Mouse (Mus musculus) lung, embryonic 15.5 days (tissue): ENCODE measurements around the gene Mgme1. TPM values are rescaled to one million over a fixed set of nuclear protein-coding genes. Genes with fewer than 3 reads are reported as not detected.

Experiments
- ATAC-seq: fragments of 200-750 bp; cut with Nextera tagmentation; 2 replicates; pipeline ENCODE4 v1.8.0; 2017; ENCODE audit warnings: moderate number of reproducible peaks, borderline replicate concordance; ENCODE audit not compliant: low FRiP score, low TSS enrichment; ENCODE audit errors: extremely low read depth
- H3K27ac ChIP-seq: fragments of 300-500 bp; sonication (generic); 2 replicates; pipeline ENCODE4 v1.5.1; 2015; ENCODE audit warnings: moderate library complexity, mild to moderate bottlenecking, inconsistent platforms
- H3K27me3 ChIP-seq: fragments of 300-500 bp; sonication (generic); 2 replicates; pipeline ENCODE4 v1.6.1; 2015; ENCODE audit warnings: inconsistent platforms
- H3K36me3 ChIP-seq: fragments of 300-500 bp; sonication (generic); 2 replicates; pipeline ENCODE4 v1.6.1; 2015; ENCODE audit warnings: inconsistent platforms
- H3K4me1 ChIP-seq: fragments of 300-500 bp; sonication (generic); 2 replicates; pipeline ENCODE4 v1.6.1; 2015; ENCODE audit warnings: inconsistent platforms
- H3K4me2 ChIP-seq: fragments of 300-500 bp; sonication (generic); 2 replicates; pipeline ENCODE4 v1.6.1; 2015; ENCODE audit warnings: inconsistent platforms, mild to moderate bottlenecking, moderate library complexity
- H3K4me3 ChIP-seq: fragments of 300-500 bp; sonication (generic); 2 replicates; pipeline ENCODE4 v1.5.1; 2015; ENCODE audit warnings: mild to moderate bottlenecking, inconsistent platforms
- H3K9ac ChIP-seq: fragments of 300-500 bp; sonication (generic); 2 replicates; pipeline ENCODE4 v1.6.1; 2015; ENCODE audit warnings: inconsistent platforms
- H3K9me3 ChIP-seq: fragments of 300-500 bp; sonication (generic); 2 replicates; pipeline ENCODE4 v1.6.1; 2016; ENCODE audit warnings: inconsistent platforms
- WGBS: fragments of 180-500 bp; shearing (Covaris S2); methylation state at CpG from one replicate; pipeline ENCODE4 v1.1.7; 2015; 5-methylcytosine and 5-hydroxymethylcytosine counted together
- polyA plus RNA-seq: library from polyadenylated mRNA; unstranded; fragments of >200 nt; fragmentation: Nextera tagmentation; extraction: Ambion mirVana; gene quantifications from 2 replicates; pipeline ENCODE4 v1.2.1, GENCODE M21; 2015

Gene Mgme1
- polyA plus RNA-seq: 24.2 and 25.9 TPM in 2 replicates

DNA sequence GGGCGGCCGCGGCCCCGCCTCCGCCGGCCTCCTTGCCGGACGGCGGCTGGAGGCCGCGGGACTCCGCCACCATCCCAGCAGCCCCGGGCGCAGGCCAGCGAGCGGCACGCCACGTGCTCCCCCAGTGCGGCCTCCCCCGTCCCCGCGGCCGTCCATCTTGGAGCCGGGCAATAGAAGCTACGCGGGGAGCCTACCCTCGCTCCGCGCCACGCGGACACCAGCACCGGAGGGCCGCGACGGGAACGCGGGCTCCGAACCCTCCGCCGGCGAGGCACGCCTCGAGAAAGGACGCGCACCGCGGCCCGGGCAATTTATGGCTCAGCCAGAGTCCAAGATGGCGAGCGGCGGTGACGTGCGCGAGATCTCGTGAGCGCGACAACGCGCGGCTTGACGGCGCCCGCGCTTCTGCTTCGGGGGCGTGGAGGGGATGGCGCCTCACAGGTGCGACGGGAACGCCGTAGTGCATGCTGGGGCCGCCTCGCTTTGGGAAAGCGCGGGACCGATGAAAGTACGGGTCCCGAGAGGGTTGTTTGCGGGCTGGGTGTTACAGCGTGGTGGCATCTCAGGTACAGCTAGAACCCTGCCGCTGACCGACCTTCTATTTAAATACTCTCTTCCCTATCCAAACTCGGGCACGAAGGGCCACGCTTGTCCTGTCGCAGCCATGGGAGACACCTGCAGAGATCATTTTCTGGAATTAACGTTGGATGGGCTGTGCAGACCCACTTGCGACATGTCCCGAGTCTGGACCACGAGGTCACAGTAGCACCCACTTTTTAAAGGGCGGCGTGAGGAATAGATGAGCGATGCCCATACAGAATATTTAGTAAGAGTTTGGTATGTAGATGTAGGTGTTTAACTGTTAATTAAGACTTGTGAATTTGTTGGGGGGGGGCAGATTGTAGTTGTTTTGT is at the start of gene Mgme1, which contains the start of gene Snx5:
Gene Mgme1 (plus strand): TSS at position 157 of the 914 bp plus-strand sequence.
Gene Snx5 (minus strand): TSS at position 400 of the 914 bp plus-strand sequence.
- H3K27ac ChIP-seq: peak within 1 kb of the TSS; percentile 98
- H3K9ac ChIP-seq: peak within 1 kb of the TSS; percentile 91
- peak within 1 kb of the TSS; percentile 77 for H3K4me3 ChIP-seq
- WGBS: under 1% methylated on average over 86 of the region's 93 CpGs
- peaks cover 54% of the 10 kb centered on the region for H3K4me1 ChIP-seq
- no peaks in the 10 kb centered on the region for H3K36me3 ChIP-seq
- peak; percentile 97 for ATAC-seq
- no peaks in the 10 kb centered on the region for H3K9me3 ChIP-seq
- H3K4me2 ChIP-seq: peak within 1 kb of the TSS; percentile 83
- no peaks in the 10 kb centered on the region for H3K27me3 ChIP-seq

GRCm38 (mm10) chr2:144224351-144224750 is 46.1 kb upstream of the Mgme1 start:
- H3K9ac ChIP-seq: no peak overlapping the region
- ATAC-seq: no peak
- no peak overlapping the region for H3K27ac ChIP-seq
- H3K4me1 ChIP-seq: no peaks in the 10 kb centered on the region
- WGBS: 58% methylated on average over 12 of the region's 12 CpGs
- H3K4me3 ChIP-seq: no peak overlapping the region
- H3K27me3 ChIP-seq: no peaks in the 10 kb centered on the region
- H3K9me3 ChIP-seq: no peaks in the 10 kb centered on the region
- H3K36me3 ChIP-seq: no peaks in the 10 kb centered on the region
- H3K4me2 ChIP-seq: no peak overlapping the region

GRCm38 (mm10) chr2:144226906-144227586 is 43.4 kb upstream of the Mgme1 start:
- no peak overlapping the region for H3K9ac ChIP-seq
- H3K9me3 ChIP-seq: no peaks in the 10 kb centered on the region
- peak; percentile 17; the same call in 1 of the 2 replicates for ATAC-seq
- H3K27ac ChIP-seq: no peak overlapping the region
- no peaks in the 10 kb centered on the region for H3K27me3 ChIP-seq
- no peak overlapping the region for H3K4me2 ChIP-seq
- no peaks in the 10 kb centered on the region for H3K36me3 ChIP-seq
- 83% methylated on average over 12 of the region's 12 CpGs for WGBS
- H3K4me3 ChIP-seq: no peak overlapping the region
- H3K4me1 ChIP-seq: no peaks in the 10 kb centered on the region

DNA sequence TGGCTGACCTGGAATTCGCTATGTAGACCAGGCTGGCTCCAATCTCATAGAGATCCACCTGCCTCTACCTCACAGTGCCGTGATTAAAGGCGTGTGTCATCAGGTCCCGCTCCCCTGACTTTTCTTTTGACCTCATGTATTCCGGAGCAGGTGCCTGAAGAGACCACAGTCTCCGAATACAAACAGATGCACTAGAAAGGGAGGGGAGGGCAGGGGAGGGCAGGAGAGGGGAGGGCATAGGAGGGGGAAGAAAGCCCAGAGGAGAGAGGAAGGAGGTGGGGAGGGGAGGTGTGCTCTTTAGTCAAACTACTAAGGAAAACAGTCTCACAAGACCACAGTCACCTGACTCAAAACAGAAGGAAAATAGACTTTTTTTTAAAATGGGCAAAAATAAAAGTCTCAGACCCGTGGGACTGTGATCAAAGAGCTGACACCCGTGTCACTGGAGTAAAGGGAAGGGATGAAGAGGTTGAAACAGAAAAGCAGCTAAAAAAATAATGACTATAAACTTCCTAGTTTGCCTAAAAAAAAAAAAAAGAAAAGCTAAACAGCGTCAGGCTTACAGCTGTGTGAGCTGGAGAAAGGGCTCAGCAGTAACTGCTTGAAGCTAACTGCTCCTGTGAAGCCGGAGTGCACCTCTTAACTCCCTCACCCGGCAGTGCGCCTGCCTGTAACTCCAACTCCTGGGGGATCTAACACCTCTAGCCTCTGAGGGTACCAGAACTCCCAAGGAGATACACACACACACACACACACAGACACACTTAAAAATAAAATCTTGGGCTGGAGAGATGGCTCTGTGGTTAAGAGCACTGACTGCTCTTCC is 41.7 kb upstream of the Mgme1 start:
- H3K27me3 ChIP-seq: no peaks in the 10 kb centered on the region
- no peaks in the 10 kb centered on the region for H3K9me3 ChIP-seq
- H3K4me3 ChIP-seq: no peak overlapping the region
- H3K9ac ChIP-seq: no peak overlapping the region
- WGBS: 68% methylated on average over 12 of the region's 12 CpGs
- no peaks in the 10 kb centered on the region for H3K4me1 ChIP-seq
- no peak for ATAC-seq
- H3K27ac ChIP-seq: no peak overlapping the region
- H3K36me3 ChIP-seq: no peaks in the 10 kb centered on the region
- no peak overlapping the region for H3K4me2 ChIP-seq

- no peaks in the 10 kb centered on the region for H3K27me3 ChIP-seq
- WGBS: 84% methylated on average over 14 of the region's 14 CpGs
- no peak overlapping the region for H3K4me3 ChIP-seq
- no peaks in the 10 kb centered on the region for H3K4me1 ChIP-seq
- H3K36me3 ChIP-seq: no peaks in the 10 kb centered on the region
- H3K27ac ChIP-seq: no peak overlapping the region
- no peaks in the 10 kb centered on the region for H3K9me3 ChIP-seq
- H3K9ac ChIP-seq: no peak overlapping the region
- H3K4me2 ChIP-seq: no peak overlapping the region
- ATAC-seq: no peak
Observed at GRCm38 (mm10) chr2:144229647-144230046, 40.8 kb upstream of the Mgme1 start.

DNA sequence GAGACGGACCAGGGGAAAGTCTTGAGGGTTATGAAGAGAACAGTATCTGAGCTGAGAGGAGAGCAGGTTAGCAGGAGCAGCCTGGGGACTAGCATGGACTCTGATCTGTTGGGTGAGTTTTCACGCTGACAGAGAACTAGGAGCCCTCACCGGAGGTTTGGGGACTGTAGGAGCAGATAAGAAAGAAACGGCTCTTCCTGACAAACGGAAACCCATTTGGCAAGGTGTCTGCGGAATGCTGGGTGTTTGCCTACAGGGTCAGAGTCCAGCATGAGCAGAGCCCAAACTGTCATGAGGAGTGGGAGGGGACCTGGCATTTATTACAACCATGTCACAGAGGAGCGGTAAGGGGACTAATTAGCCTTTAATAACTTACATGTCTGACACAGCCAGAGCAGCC is 40.0 kb upstream of the Mgme1 start:
- Histone ChIP-seq H3K9ac (no peak overlapping the region), H3K4me1 (no peaks in the 10 kb centered on the region), H3K36me3 (no peaks in the 10 kb centered on the region), H3K9me3 (no peaks in the 10 kb centered on the region), H3K4me3 (no peak overlapping the region), H3K27ac (no peak overlapping the region), H3K4me2 (no peak overlapping the region), H3K27me3 (no peaks in the 10 kb centered on the region)
- ATAC-seq: no peak
- WGBS: 13% methylated on average over 7 of the region's 7 CpGs

- H3K36me3 ChIP-seq: no peaks in the 10 kb centered on the region
- no peaks in the 10 kb centered on the region for H3K27me3 ChIP-seq
- H3K4me1 ChIP-seq: no peaks in the 10 kb centered on the region
- no peak overlapping the region for H3K27ac ChIP-seq
- no peaks in the 10 kb centered on the region for H3K9me3 ChIP-seq
- no peak overlapping the region for H3K4me2 ChIP-seq
- no peak for ATAC-seq
- H3K4me3 ChIP-seq: no peak overlapping the region
- 57% methylated on average over 5 of the region's 5 CpGs for WGBS
- H3K9ac ChIP-seq: no peak overlapping the region
Observed at GRCm38 (mm10) chr2:144231115-144231514, 39.3 kb upstream of the Mgme1 start.

GRCm38 (mm10) chr2:144233534-144233933 is 36.9 kb upstream of the Mgme1 start:
- Histone ChIP-seq H3K4me1 (no peaks in the 10 kb centered on the region), H3K9me3 (no peaks in the 10 kb centered on the region), H3K27ac (no peak overlapping the region), H3K9ac (no peak overlapping the region), H3K27me3 (no peaks in the 10 kb centered on the region), H3K36me3 (no peaks in the 10 kb centered on the region), H3K4me3 (no peak overlapping the region), H3K4me2 (no peak overlapping the region)
- ATAC-seq: no peak
- WGBS: 60% methylated on average over 3 of the region's 3 CpGs

- Histone ChIP-seq H3K9me3 (no peaks in the 10 kb centered on the region), H3K36me3 (no peaks in the 10 kb centered on the region), H3K4me3 (no peak overlapping the region), H3K9ac (no peak overlapping the region), H3K4me1 (no peaks in the 10 kb centered on the region), H3K4me2 (no peak overlapping the region), H3K27ac (no peak overlapping the region), H3K27me3 (no peaks in the 10 kb centered on the region)
- WGBS: 40% methylated on average over 3 of the region's 3 CpGs
- no peak for ATAC-seq
Observed at GRCm38 (mm10) chr2:144235776-144236175, 34.7 kb upstream of the Mgme1 start.

GRCm38 (mm10) chr2:144236791-144237584 is 33.5 kb upstream of the Mgme1 start:
- H3K27ac ChIP-seq: no peak overlapping the region
- WGBS: 52% methylated on average over 9 of the region's 9 CpGs
- H3K4me1 ChIP-seq: no peaks in the 10 kb centered on the region
- H3K36me3 ChIP-seq: no peaks in the 10 kb centered on the region
- no peaks in the 10 kb centered on the region for H3K27me3 ChIP-seq
- no peak for ATAC-seq
- H3K9me3 ChIP-seq: no peaks in the 10 kb centered on the region
- no peak overlapping the region for H3K9ac ChIP-seq
- no peak overlapping the region for H3K4me3 ChIP-seq
- H3K4me2 ChIP-seq: no peak overlapping the region

- Histone ChIP-seq H3K4me2 (no peak overlapping the region), H3K36me3 (no peaks in the 10 kb centered on the region), H3K4me3 (no peak overlapping the region), H3K27me3 (no peaks in the 10 kb centered on the region), H3K9ac (no peak overlapping the region), H3K27ac (no peak overlapping the region), H3K9me3 (no peaks in the 10 kb centered on the region), H3K4me1 (no peaks in the 10 kb centered on the region)
- ATAC-seq: no peak
- WGBS: 76% methylated on average over 6 of the region's 6 CpGs
Observed at GRCm38 (mm10) chr2:144238341-144238740, 32.1 kb upstream of the Mgme1 start.
